22 mouse cellular contexts compared by ENCODE assay signal in genomic region chr11:45365343-45365742, GRCm38 (mm10).
"Had no signal": no experiment of that assay in that cellular context is flagged by ENCODE, and none has a peak within 500 bp of the region (broad histone marks: within the 10 kb centered on the region; RNA-seq: fewer than 3 reads in every experiment).

No protein-coding gene starts in this region.

- H3K4me3 ChIP-seq: heart, adult 2 months; heart, embryonic 13.5 days; heart, embryonic 15.5 days; hindbrain, embryonic 13.5 days; hindbrain, embryonic 15.5 days; layer of hippocampus, adult 2 months; left cerebral cortex, adult 2 months; limb, embryonic 10.5 days; limb, embryonic 12.5 days had no signal

- ATAC-seq: hindbrain, postnatal 0 days; intestine, embryonic 16.5 days had no signal

- H3K9ac ChIP-seq: heart, embryonic 13.5 days; heart, embryonic 15.5 days; hindbrain, embryonic 13.5 days; hindbrain, embryonic 15.5 days; limb, embryonic 12.5 days had no signal

- DNase-seq: gastrocnemius, postnatal 14 days; gastrocnemius, postnatal 36 days; heart, adult 11 months; heart, adult 2 months; heart, postnatal 14 days; heart, postnatal 36 days; kidney, adult 11 months; kidney, adult 8-10 months; kidney, postnatal 10 days; kidney, postnatal 25 days; kidney, postnatal 4 days had no signal

- H3K9me3 ChIP-seq: heart, embryonic 13.5 days; heart, embryonic 15.5 days; hindbrain, embryonic 13.5 days; hindbrain, embryonic 15.5 days; limb, embryonic 10.5 days; limb, embryonic 12.5 days had no signal

- H3K27ac ChIP-seq: heart, adult 2 months; heart, embryonic 13.5 days; heart, embryonic 15.5 days; hindbrain, embryonic 13.5 days; hindbrain, embryonic 15.5 days; hindbrain, postnatal 0 days; layer of hippocampus, adult 2 months; left cerebral cortex, adult 2 months; limb, embryonic 10.5 days; limb, embryonic 12.5 days had no signal

- H3K27me3 ChIP-seq: heart, embryonic 13.5 days; heart, embryonic 15.5 days; hindbrain, embryonic 13.5 days; hindbrain, embryonic 15.5 days; limb, embryonic 12.5 days had no signal

- H3K4me2 ChIP-seq: heart, embryonic 11.5 days; heart, embryonic 13.5 days; heart, embryonic 15.5 days; hindbrain, embryonic 13.5 days; hindbrain, embryonic 15.5 days; limb, embryonic 12.5 days had no signal

- H3K36me3 ChIP-seq: heart, embryonic 13.5 days; heart, embryonic 15.5 days; hindbrain, embryonic 13.5 days; hindbrain, embryonic 15.5 days; limb, embryonic 10.5 days; limb, embryonic 12.5 days had no signal

- H3K4me1 ChIP-seq: heart, embryonic 13.5 days; heart, embryonic 15.5 days; hindbrain, embryonic 13.5 days; hindbrain, embryonic 15.5 days; limb, embryonic 10.5 days; limb, embryonic 12.5 days had no signal
